Mouse (Mus musculus) C2C12 (cell line): Measurements from ENCODE around the gene Cacul1. TPM values are rescaled to one million over a fixed set of nuclear protein-coding genes. Genes with fewer than 3 reads are reported as not detected.

Experiments
- H3K27me3 ChIP-seq: one replicate; pipeline ENCODE4 v1.6.1; 2011; ENCODE audit not compliant: control insufficient read depth, insufficient read depth, insufficient read length
- H3K36me3 ChIP-seq: one replicate; pipeline ENCODE4 v1.6.1; 2011; ENCODE audit not compliant: control insufficient read depth, insufficient read depth
- H3K4me3 ChIP-seq: one replicate; pipeline ENCODE4 v1.5.1; 2011; ENCODE audit warnings: mild to moderate bottlenecking, control low read depth; ENCODE audit not compliant: poor library complexity, insufficient read depth, severe bottlenecking
- H3K79me2 ChIP-seq: one replicate; pipeline ENCODE4 v1.6.1; 2011; ENCODE audit not compliant: control insufficient read depth, insufficient read depth
- H3K79me3 ChIP-seq: one replicate; pipeline ENCODE4 v1.6.1; 2011; ENCODE audit warnings: low read depth, control low read depth
- H3ac ChIP-seq: one replicate; pipeline ENCODE3; 2011; ENCODE audit warnings: low read depth; ENCODE audit not compliant: control insufficient read depth, insufficient read length
- CEBPB ChIP-seq: IDR thresholded peaks from one replicate; pipeline ENCODE4 v1.6.1; 2011; ENCODE audit warnings: low read depth, mild to moderate bottlenecking, control low read depth, moderate library complexity
- CTCF ChIP-seq: IDR thresholded peaks from one replicate; pipeline ENCODE4 v1.5.1; 2011; ENCODE audit not compliant: control insufficient read depth, insufficient read depth, insufficient read length
- FOSL1 ChIP-seq: IDR thresholded peaks from one replicate; pipeline ENCODE4 v1.8.0; 2011; ENCODE audit warnings: mild to moderate bottlenecking, low read length; ENCODE audit not compliant: poor library complexity, insufficient read depth, severe bottlenecking
- MAX ChIP-seq: IDR thresholded peaks from one replicate; pipeline ENCODE4 v1.6.1; 2011; ENCODE audit warnings: mild to moderate bottlenecking, control low read depth
- MYOD1 ChIP-seq: IDR thresholded peaks from one replicate; pipeline ENCODE4 v1.6.1; 2011; ENCODE audit warnings: low read depth; ENCODE audit not compliant: control insufficient read depth, insufficient read length
- MYOG ChIP-seq: IDR thresholded peaks from one replicate; pipeline ENCODE4 v1.6.1; 2011; ENCODE audit not compliant: control insufficient read depth, insufficient read length; ENCODE audit errors: extremely low read depth
- USF1 ChIP-seq: IDR thresholded peaks from one replicate; pipeline ENCODE4 v1.6.1; 2011; ENCODE audit warnings: low read depth, mild to moderate bottlenecking, control low read depth, moderate library complexity
- polyA plus RNA-seq: library from polyadenylated mRNA; unstranded; fragments of >200 nt; fragmentation: generic; extraction: Trizol; gene quantifications from one replicate; pipeline ENCODE4 v1.2.1, GENCODE M21; 2012; ENCODE audit warnings: missing spikeins

Gene Cacul1
- polyA plus RNA-seq, 1 experiment: 11.2 TPM

DNA sequence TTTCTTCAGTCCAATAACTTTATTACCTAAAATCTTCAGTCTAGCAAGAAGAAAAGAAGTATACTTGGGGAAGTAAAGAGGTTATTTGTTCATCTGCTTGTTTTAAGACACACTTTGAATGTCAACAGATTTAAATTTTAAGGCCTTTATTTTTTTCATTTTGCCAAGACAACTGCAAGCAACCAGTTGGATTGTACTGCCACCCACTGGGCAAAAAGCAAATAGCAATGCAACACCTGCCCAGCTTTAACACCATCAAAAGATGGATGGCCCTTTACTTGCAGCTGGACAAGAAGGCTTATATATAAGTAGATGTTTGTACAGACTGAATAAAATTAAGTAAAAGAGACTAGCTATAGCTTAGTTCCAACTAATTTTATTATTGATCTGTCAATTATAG lies 27.3 kb downstream of the Cacul1 start:
- TF ChIP-seq MYOD1 (no peak), MAX (no peak), CEBPB (no peak), CTCF (no peak), USF1 (no peak), MYOG (no peak), FOSL1 (no peak)
- peaks cover 2% of the 10 kb centered on the region for H3K79me3 ChIP-seq
- H3K36me3 ChIP-seq: peaks cover 15% of the 10 kb centered on the region
- no peaks in the 10 kb centered on the region for H3K27me3 ChIP-seq
- no peak overlapping the region for H3K4me3 ChIP-seq
- peaks cover 10% of the 10 kb centered on the region for H3K79me2 ChIP-seq
- H3ac ChIP-seq: no peak overlapping the region

DNA sequence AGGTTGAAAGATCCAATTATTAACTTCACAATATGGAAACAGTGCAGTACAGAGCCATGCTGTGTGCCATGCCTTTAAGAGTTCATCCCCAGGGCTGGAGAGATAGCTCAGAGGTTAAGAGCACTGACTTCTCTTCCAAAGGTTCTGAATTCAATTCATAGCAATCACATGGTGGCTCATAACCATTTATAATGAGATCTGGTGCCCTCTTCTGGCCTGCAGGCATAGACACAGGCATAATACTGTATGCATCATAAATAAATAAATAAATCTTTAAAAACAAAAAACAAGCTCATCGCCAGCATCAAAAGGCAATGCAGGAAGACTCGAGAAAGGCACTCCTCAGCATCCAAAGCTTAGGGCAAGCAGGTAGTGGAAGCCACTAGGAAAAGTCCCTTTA lies 37.5 kb downstream of the Cacul1 start:
- Histone ChIP-seq H3ac (no peak overlapping the region), H3K27me3 (no peaks in the 10 kb centered on the region), H3K4me3 (no peak overlapping the region), H3K79me3 (peaks cover 3% of the 10 kb centered on the region), H3K36me3 (peaks cover 40% of the 10 kb centered on the region), H3K79me2 (peaks cover 13% of the 10 kb centered on the region)
- TF ChIP-seq CTCF: no peak
- TF ChIP-seq FOSL1: no peak
- TF ChIP-seq MAX: no peak
- TF ChIP-seq MYOG: no peak
- TF ChIP-seq CEBPB: no peak
- TF ChIP-seq USF1: no peak
- no peak for TF ChIP-seq MYOD1

DNA sequence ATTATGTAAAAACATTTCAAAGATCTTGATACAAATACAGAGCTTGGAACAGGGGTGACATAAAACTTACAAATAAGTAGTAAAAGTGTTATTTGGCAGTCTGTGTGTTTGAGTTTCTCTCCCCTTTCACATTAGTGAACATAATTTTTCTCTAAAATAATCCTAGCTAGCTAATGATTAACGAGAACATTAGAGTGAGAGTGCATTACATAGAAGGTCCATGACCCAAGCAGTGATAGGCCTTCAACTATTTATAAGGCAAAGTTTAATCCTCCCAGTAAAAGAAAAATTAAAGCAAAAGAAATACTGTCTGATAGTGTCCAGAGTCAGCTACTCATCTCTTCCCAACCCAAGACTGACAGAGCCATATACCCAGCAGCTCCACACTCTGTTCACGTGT lies 48.9 kb downstream of the Cacul1 start:
- Histone ChIP-seq H3K79me2 (no peaks in the 10 kb centered on the region), H3K4me3 (no peak overlapping the region), H3K27me3 (no peaks in the 10 kb centered on the region), H3K36me3 (peaks cover 34% of the 10 kb centered on the region), H3K79me3 (no peaks in the 10 kb centered on the region), H3ac (no peak overlapping the region)
- TF ChIP-seq FOSL1 (no peak), CEBPB (no peak), MYOG (no peak), MAX (no peak), USF1 (no peak), MYOD1 (no peak), CTCF (no peak)

DNA sequence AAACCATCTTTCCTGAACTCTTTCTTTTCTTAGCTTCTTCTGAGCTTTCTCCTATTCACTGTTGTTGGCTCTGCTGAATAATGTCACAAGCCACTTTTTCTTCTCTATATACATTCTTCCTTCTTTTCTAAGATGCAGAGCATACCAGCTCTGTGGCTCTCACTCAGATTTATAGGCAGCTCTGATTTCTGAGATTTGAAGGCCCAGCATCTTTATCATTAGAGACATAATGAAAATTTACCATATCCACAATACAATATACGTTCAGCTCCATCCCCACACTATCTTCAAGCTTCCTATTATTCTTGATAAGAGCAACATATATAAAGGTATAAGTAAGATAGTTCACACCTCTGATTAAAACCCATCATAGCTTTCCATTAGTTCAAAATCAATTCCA lies 50.7 kb downstream of the Cacul1 start:
- H3K36me3 ChIP-seq: peaks cover 38% of the 10 kb centered on the region

DNA sequence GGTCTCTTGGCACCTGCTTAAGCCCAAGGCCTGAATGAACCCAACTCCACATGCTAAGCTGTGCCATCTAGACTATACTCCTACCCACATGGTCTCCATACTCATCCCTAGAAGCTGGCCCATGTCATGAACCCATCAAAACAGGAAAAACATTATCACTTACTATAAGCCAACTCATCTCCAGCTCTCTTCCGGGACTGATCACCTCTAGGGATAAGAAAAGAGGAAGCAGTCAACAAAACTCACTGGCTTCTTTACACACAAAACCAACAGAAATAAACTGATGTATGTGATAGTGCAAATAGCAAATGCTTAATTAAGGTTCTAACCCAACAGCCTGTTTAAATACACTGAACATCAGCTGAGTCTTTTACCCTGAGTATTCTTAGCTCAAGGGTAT lies 51.5 kb downstream of the Cacul1 start:
- Histone ChIP-seq H3ac (no peak overlapping the region), H3K27me3 (no peaks in the 10 kb centered on the region), H3K79me2 (no peaks in the 10 kb centered on the region), H3K36me3 (peaks cover 45% of the 10 kb centered on the region), H3K4me3 (no peak overlapping the region), H3K79me3 (no peaks in the 10 kb centered on the region)
- no peak for TF ChIP-seq FOSL1

More for the DNA sequence above, 50.7 kb downstream of the Cacul1 start:
- Histone ChIP-seq H3K79me2 (no peaks in the 10 kb centered on the region), H3ac (no peak overlapping the region), H3K27me3 (no peaks in the 10 kb centered on the region), H3K79me3 (no peaks in the 10 kb centered on the region), H3K4me3 (no peak overlapping the region)
- TF ChIP-seq FOSL1: no peak
- no peak for TF ChIP-seq CTCF
- TF ChIP-seq MYOG: no peak
- no peak for TF ChIP-seq USF1
- TF ChIP-seq CEBPB: no peak
- no peak for TF ChIP-seq MYOD1
- no peak for TF ChIP-seq MAX

DNA sequence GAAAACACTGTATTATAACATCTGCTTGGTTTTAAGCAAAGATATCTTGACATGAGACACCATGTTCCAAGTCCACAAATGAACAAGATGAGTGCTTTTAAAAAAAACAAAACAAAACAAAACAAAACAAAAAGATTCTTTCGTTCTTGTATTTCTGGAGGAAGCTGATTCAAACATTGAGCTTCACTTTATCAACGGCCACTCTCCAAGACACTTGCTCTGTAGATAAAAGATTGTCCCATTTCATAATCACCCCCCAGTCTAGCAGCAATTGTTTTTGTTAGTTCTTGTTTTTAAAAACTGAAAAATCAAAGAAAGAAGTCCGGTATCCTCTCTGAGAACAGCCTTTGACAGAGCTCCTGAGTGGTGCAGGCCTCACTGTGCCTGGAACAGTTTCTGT lies 52.2 kb downstream of the Cacul1 start:
- no peak overlapping the region for H3ac ChIP-seq
- H3K36me3 ChIP-seq: peaks cover 40% of the 10 kb centered on the region
- H3K4me3 ChIP-seq: no peak overlapping the region
- H3K27me3 ChIP-seq: no peaks in the 10 kb centered on the region
- no peaks in the 10 kb centered on the region for H3K79me3 ChIP-seq
- no peaks in the 10 kb centered on the region for H3K79me2 ChIP-seq
- TF ChIP-seq CTCF: no peak
- no peak for TF ChIP-seq CEBPB
- TF ChIP-seq MYOD1: no peak
- no peak for TF ChIP-seq USF1
- TF ChIP-seq MYOG: no peak
- no peak for TF ChIP-seq MAX
- no peak for TF ChIP-seq FOSL1
